Mouse (Mus musculus) 3T3-L1 (cell line): ENCODE data around the gene Zscan4e.
"Not testable (repeated sequence)": the region's sequence is repeated elsewhere in the genome, so short reads cannot be mapped to it uniquely, and the experiment has no call there.

ENCODE experiments used
- DNase-seq: peaks from one replicate; pipeline ENCODE4 v3.0.0-alpha.2; 2015; ENCODE audit warnings: low read depth, low spot score

The Zscan4e gene

DNA sequence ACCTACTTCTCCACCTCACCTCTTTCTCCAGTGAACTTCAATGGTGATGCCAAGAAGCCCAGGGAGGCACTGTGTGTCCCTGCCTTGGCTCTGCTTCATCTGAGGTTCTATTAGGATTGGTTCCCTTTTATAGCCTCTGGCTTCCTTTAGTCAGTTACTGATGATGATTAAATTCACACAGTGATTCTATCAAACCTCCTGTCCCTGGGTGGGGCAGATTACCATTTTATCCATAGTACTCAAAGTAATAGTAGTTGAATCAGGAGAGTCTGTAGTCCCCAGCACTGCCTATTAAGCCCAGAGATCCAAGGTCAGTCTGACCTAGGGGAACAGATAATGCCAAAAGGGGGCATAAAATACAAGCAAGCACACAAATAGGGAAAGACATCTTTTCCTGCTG, at the start of gene Zscan4e:
Gene Zscan4e (minus strand): TSS at position 101 of the 400 bp plus-strand sequence.
- not testable (repeated sequence) for DNase-seq
